Mouse (Mus musculus): Measurements from ENCODE around the gene Extl1.

- TF ChIP-seq CTCF (IDR thresholded peaks at IDR 0.05; ENCODE audit: control insufficient read depth, insufficient read depth, insufficient read length) = no peak
- TF ChIP-seq CEBPB (IDR thresholded peaks at IDR 0.05; ENCODE audit: low read depth) = no peak
- no peak for TF ChIP-seq USF1 (IDR thresholded peaks at IDR 0.05; ENCODE audit: low read depth)
- TF ChIP-seq MYOG (IDR thresholded peaks at IDR 0.05; ENCODE audit: control insufficient read depth, extremely low read depth, insufficient read length) = no peak
- no peak for TF ChIP-seq MAX (IDR thresholded peaks at IDR 0.05)
- no peak for TF ChIP-seq MYOD1 (IDR thresholded peaks at IDR 0.05; ENCODE audit: control insufficient read depth, insufficient read length, low read depth)
Measured at GRCm38 (mm10) chr4:134353527-134354409, 29.9 kb downstream of the Extl1 start.

Measured in C2C12 (cell line).